8 mouse cellular contexts compared by ENCODE assay signal in genomic region chr6:29985986-29986385, GRCm38 (mm10).
DNase-seq lines count a peak whose midpoint lies in the region; ATAC-seq lines count a peak whose summit lies in the region.

No protein-coding gene starts in this region.

- H3K4me1 ChIP-seq in lung, embryonic 15.5 days, result peaks cover 13% of the 10 kb centered on the region

- H3K9me3 ChIP-seq in lung, embryonic 15.5 days, result no peaks in the 10 kb centered on the region

- ATAC-seq in lung, embryonic 15.5 days (ENCODE audit: borderline replicate concordance, extremely low read depth, low FRiP score, low TSS enrichment), result no peak

- no peak overlapping the region for H3K9ac ChIP-seq in lung, embryonic 15.5 days

- no peak overlapping the region for H3K27ac ChIP-seq in lung, embryonic 15.5 days

- peak overlapping the region; percentile 66 for H3K4me3 ChIP-seq in lung, embryonic 15.5 days

- WGBS in lung, embryonic 15.5 days, result 26% methylated on average over 6 of the region's 6 CpGs

- peak; percentile 19 to 37 for DNase-seq in adrenal gland, adult (ENCODE audit: inconsistent age in 2 of 2, low spot score in 1 of 2)
- no peak for DNase-seq in adrenal gland, postnatal 36 days
- DNase-seq in thymus, postnatal 14 days, result peak; percentile 11
- DNase-seq in thymus, postnatal 36 days, result no peak
- DNase-seq in spleen, postnatal 10 days (ENCODE audit: low spot score in 2 of 2), result no peak
- DNase-seq in left cerebral cortex, postnatal 36 days (ENCODE audit: low spot score in 2 of 2), result no peak
- no peak for DNase-seq in embryo, embryonic 11 days

- H3K4me2 ChIP-seq in lung, embryonic 15.5 days, result peak overlapping the region; percentile 96

- H3K36me3 ChIP-seq in lung, embryonic 15.5 days, result no peaks in the 10 kb centered on the region

- intact Hi-C loops in left cerebral cortex, postnatal 36 days (cut with DNase I), result no loop called here

- H3K27me3 ChIP-seq in lung, embryonic 15.5 days, result no peaks in the 10 kb centered on the region

Comparison
In these comparisons a context has a peak if more than half of its experiments do, and no peak if none do; other contexts are left out.
1. DNase-seq: peak in adrenal gland, adult (2 of 2) and thymus, postnatal 14 days (single experiment); none in adrenal gland, postnatal 36 days (0 of 2), thymus, postnatal 36 days (0 of 2), spleen, postnatal 10 days (0 of 2), left cerebral cortex, postnatal 36 days (0 of 2) and embryo, embryonic 11 days (single experiment).